Comparison of ENCODE assay signal across 25 mouse cellular contexts in genomic region chrX:36772591-36772990, GRCm38 (mm10). TPM values are rescaled to one million over a fixed set of nuclear protein-coding genes. Genes with fewer than 3 reads are reported as not detected.
"Had no signal": no experiment of that assay in that cellular context is flagged by ENCODE, and none has a peak within 500 bp of the region (broad histone marks: within the 10 kb centered on the region; RNA-seq: fewer than 3 reads in every experiment).

No protein-coding gene starts in this region.

- H3K27ac ChIP-seq: heart, embryonic 10.5 days; heart, embryonic 13.5 days; heart, embryonic 15.5 days; hindbrain, embryonic 13.5 days; hindbrain, embryonic 15.5 days; hindbrain, postnatal 0 days; kidney, embryonic 15.5 days; kidney, postnatal 0 days; limb, embryonic 13.5 days; limb, embryonic 15.5 days; liver, embryonic 12.5 days; liver, embryonic 14.5 days had no signal

- H3K36me3 ChIP-seq: heart, embryonic 10.5 days; heart, embryonic 13.5 days; heart, embryonic 15.5 days; hindbrain, embryonic 13.5 days; hindbrain, embryonic 15.5 days; kidney, embryonic 15.5 days; limb, embryonic 13.5 days; limb, embryonic 15.5 days; liver, embryonic 12.5 days had no signal

- H3K4me2 ChIP-seq: heart, embryonic 13.5 days; heart, embryonic 15.5 days; hindbrain, embryonic 13.5 days; hindbrain, embryonic 15.5 days; kidney, embryonic 15.5 days; limb, embryonic 13.5 days; limb, embryonic 15.5 days; liver, embryonic 12.5 days had no signal

- DNase-seq: gastrocnemius, postnatal 14 days; gastrocnemius, postnatal 36 days; heart, adult 18-20 months; heart, postnatal 14 days; heart, postnatal 36 days; kidney, adult 11 months; kidney, adult 9 months; kidney, postnatal 14 days; kidney, postnatal 36 days; left cerebral cortex, postnatal 4 days had no signal

- H3K9ac ChIP-seq: heart, embryonic 13.5 days; heart, embryonic 15.5 days; hindbrain, embryonic 13.5 days; hindbrain, embryonic 15.5 days; kidney, embryonic 15.5 days; limb, embryonic 13.5 days; limb, embryonic 15.5 days; liver, embryonic 12.5 days; liver, embryonic 14.5 days had no signal

- H3K9me3 ChIP-seq: heart, embryonic 10.5 days; heart, embryonic 13.5 days; heart, embryonic 15.5 days; hindbrain, embryonic 13.5 days; hindbrain, embryonic 15.5 days; kidney, embryonic 15.5 days; limb, embryonic 13.5 days; limb, embryonic 15.5 days; liver, embryonic 12.5 days had no signal

- H3K4me3 ChIP-seq: heart, embryonic 10.5 days; heart, embryonic 13.5 days; heart, embryonic 15.5 days; hindbrain, embryonic 13.5 days; hindbrain, embryonic 15.5 days; kidney, embryonic 15.5 days; limb, embryonic 13.5 days; limb, embryonic 15.5 days; liver, embryonic 12.5 days had no signal

- H3K4me1 ChIP-seq: heart, embryonic 10.5 days; heart, embryonic 13.5 days; heart, embryonic 15.5 days; hindbrain, embryonic 13.5 days; hindbrain, embryonic 15.5 days; kidney, embryonic 15.5 days; limb, embryonic 13.5 days; limb, embryonic 15.5 days; liver, embryonic 12.5 days had no signal

- ATAC-seq: hindbrain, postnatal 0 days; intestine, embryonic 16.5 days; liver, embryonic 12.5 days had no signal

- H3K27me3 ChIP-seq: heart, embryonic 13.5 days; heart, embryonic 15.5 days; hindbrain, embryonic 13.5 days; hindbrain, embryonic 15.5 days; kidney, embryonic 15.5 days; limb, embryonic 13.5 days; limb, embryonic 15.5 days; liver, embryonic 12.5 days had no signal

RNA-seq across cellular contexts. Expression of gene Slc25a43, which starts 29.1 kb away (rescaled TPM):
- total RNA-seq: gastrocnemius, adult 18-20 months; left cerebral cortex, postnatal 10 days; left cerebral cortex, postnatal 4 days had no signal
